Mouse (Mus musculus): ENCODE measurements around the gene Rps25. TPM values are rescaled to one million over a fixed set of nuclear protein-coding genes. Genes with fewer than 3 reads are reported as not detected.

Gene Rps25
- polyA plus RNA-seq, 1 experiment from 2014 or later, result 1,114 TPM

DNA sequence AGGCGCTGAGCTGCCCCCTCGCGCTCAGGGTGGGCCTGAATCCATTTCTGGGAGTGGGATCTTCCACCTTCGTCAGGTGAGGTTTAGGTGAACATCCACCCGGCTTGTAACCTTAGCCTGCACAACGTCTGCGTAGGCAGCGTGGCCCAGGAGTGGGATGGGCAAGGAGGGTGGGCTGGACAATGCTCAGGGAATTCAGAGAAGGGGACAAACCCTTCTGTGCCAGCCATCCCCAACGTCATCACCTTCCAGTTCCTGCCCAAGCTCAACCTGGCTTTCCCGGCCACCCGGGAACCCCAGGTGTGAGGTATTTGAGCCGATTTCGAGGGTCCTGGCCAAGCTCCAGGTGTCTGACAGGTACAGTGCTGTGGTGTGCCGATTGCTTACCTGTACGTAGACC, 27.1 kb upstream of the Rps25 start:
- 0 out of 2 replicates have a peak, but pooled peaks have one; percentile 11 for ATAC-seq (replicated peaks; ENCODE audit: insufficient number of reproducible peaks, insufficient read depth, low FRiP score, low read depth)
- peak overlapping the region; percentile 78 for H3K27ac ChIP-seq
- H3K36me3 ChIP-seq, result peaks cover 41% of the 10 kb centered on the region
- H3K27me3 ChIP-seq, result no peaks in the 10 kb centered on the region
- peak overlapping the region; percentile 71 for H3K4me3 ChIP-seq
- peak overlapping the region; percentile 84 for H3K9ac ChIP-seq
- WGBS, result 7% methylated on average over 15 of the region's 15 CpGs
- H3K9me3 ChIP-seq (replicated peaks), result no peaks in the 10 kb centered on the region
- H3K4me1 ChIP-seq (replicated peaks), result peaks cover 15% of the 10 kb centered on the region
- peak overlapping the region; percentile 91 for H3K4me2 ChIP-seq

DNA sequence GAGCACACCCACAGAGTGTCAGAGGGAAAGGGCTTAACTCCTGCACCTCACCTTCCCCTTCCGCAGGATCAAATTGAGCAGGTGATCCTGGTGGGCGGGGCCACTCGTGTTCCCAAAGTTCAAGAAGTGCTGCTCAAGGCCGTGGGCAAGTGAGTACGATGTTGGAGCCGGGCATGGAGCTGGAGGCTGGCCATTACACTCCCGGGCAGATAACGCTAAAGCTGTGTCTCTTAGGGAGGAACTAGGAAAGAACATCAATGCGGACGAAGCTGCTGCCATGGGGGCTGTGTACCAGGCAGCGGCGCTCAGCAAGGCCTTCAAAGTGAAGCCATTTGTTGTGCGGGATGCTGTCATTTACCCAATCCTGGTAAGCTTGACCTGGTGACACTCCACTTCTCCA, 22.3 kb upstream of the Rps25 start:
- WGBS, result 90% methylated on average over 13 of the region's 13 CpGs
- Histone ChIP-seq H3K36me3 (peaks cover 87% of the 10 kb centered on the region), H3K27ac (no peak overlapping the region), H3K27me3 (no peaks in the 10 kb centered on the region), H3K4me3 (no peak overlapping the region), H3K9ac (no peak overlapping the region), H3K9me3 (replicated peaks) (no peaks in the 10 kb centered on the region), H3K4me1 (replicated peaks) (peaks cover 11% of the 10 kb centered on the region), H3K4me2 (no peak overlapping the region)
- ATAC-seq (replicated peaks; ENCODE audit: insufficient number of reproducible peaks, insufficient read depth, low FRiP score, low read depth), result no peak

DNA sequence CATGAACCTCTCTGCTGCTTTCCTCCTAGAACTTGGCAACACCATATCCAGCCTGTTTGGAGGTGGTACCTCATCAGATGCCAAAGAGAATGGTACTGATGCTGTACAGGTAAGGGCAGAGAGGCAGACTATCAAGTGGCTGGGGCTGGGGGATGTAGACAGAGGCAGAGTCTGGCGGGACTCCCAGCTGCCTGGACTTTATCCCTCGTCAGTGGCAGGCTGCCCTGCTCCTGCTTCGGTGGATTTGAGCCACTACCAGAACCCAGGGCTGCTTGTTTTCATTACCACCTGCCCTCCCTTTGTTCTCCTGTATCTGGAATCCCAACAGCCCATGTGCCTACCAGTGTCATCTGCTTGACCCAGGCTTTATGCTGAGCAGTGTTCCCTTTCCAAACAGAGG, 19.7 kb upstream of the Rps25 start:
- Histone ChIP-seq H3K9ac (no peak overlapping the region), H3K9me3 (replicated peaks) (no peaks in the 10 kb centered on the region), H3K4me1 (replicated peaks) (no peaks in the 10 kb centered on the region), H3K4me3 (no peak overlapping the region), H3K27ac (no peak overlapping the region), H3K4me2 (no peak overlapping the region), H3K27me3 (no peaks in the 10 kb centered on the region), H3K36me3 (peaks cover 84% of the 10 kb centered on the region)
- 77% methylated on average over 3 of the region's 3 CpGs for WGBS
- ATAC-seq (replicated peaks; ENCODE audit: insufficient number of reproducible peaks, insufficient read depth, low FRiP score, low read depth), result no peak

DNA sequence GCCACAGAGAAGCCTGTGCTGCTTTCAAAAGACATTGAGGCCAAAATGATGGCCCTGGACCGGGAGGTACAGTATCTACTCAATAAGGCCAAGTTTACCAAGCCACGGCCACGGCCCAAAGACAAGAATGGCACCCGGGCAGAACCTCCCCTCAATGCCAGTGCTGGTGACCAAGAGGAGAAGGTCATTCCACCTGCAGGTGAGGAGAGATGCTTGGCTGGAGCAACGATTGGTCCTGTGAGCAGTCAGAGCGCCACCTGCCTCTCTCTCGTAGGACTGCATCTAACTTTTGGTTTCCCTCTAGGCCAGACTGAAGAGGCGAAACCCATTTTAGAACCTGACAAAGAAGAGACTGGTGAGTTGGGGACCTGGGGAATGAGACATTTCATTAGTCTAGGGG, 17.7 kb upstream of the Rps25 start:
- Histone ChIP-seq H3K4me3 (no peak overlapping the region), H3K9me3 (replicated peaks) (no peaks in the 10 kb centered on the region), H3K36me3 (peaks cover 63% of the 10 kb centered on the region), H3K4me2 (no peak overlapping the region), H3K27me3 (no peaks in the 10 kb centered on the region), H3K27ac (no peak overlapping the region), H3K9ac (no peak overlapping the region), H3K4me1 (replicated peaks) (no peaks in the 10 kb centered on the region)
- WGBS, result 66% methylated on average over 8 of the region's 8 CpGs
- no peak for ATAC-seq (replicated peaks; ENCODE audit: insufficient number of reproducible peaks, insufficient read depth, low FRiP score, low read depth)

DNA sequence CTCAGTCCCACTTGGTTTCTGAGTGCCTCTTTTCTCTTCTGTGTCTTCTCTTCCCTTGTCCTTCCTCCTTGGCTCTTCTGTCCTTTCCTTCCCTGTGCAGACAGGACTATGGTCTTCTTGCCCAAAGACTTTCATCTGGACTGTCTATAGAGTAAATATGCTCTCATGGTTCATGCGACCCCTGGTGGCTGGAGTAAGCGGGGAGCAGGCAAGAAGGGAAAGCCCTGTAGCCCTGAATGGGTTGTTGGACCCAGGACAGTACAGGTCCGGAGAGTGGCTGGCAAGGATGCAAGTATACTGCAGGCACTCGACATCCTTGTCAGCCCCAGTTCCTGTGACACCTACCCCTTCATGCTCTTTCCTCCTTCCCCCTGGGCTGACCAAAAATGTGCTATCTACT, 15.5 kb upstream of the Rps25 start:
- no peak for ATAC-seq (replicated peaks; ENCODE audit: insufficient number of reproducible peaks, insufficient read depth, low FRiP score, low read depth)
- WGBS, result 35% methylated on average over 4 of the region's 4 CpGs
- Histone ChIP-seq H3K27ac (no peak overlapping the region), H3K4me1 (replicated peaks) (peaks cover 5% of the 10 kb centered on the region; the same call in 1 of the 2 replicates), H3K4me3 (no peak overlapping the region), H3K27me3 (no peaks in the 10 kb centered on the region), H3K9ac (no peak overlapping the region), H3K9me3 (replicated peaks) (no peaks in the 10 kb centered on the region), H3K36me3 (peaks cover 41% of the 10 kb centered on the region), H3K4me2 (no peak overlapping the region)

GRCm38 (mm10) chr9:44396684-44397411, 10.1 kb upstream of the Rps25 start, which contains the start of gene Slc37a4:
Gene Slc37a4 (plus strand): TSS chr9:44396852.
- peak within 1 kb of the TSS; percentile 78 for H3K9ac ChIP-seq
- H3K27me3 ChIP-seq, result no peaks in the 10 kb centered on the region
- ATAC-seq (replicated peaks; ENCODE audit: insufficient number of reproducible peaks, insufficient read depth, low FRiP score, low read depth), result peak; percentile 96
- peak within 1 kb of the TSS; percentile 95 for H3K27ac ChIP-seq
- H3K4me1 ChIP-seq (replicated peaks), result peaks cover 47% of the 10 kb centered on the region
- WGBS, result under 1% methylated on average over 43 of the region's 43 CpGs
- H3K4me2 ChIP-seq, result peak within 1 kb of the TSS; percentile 85
- peaks cover 16% of the 10 kb centered on the region for H3K36me3 ChIP-seq
- no peaks in the 10 kb centered on the region for H3K9me3 ChIP-seq (replicated peaks)
- H3K4me3 ChIP-seq, result peak within 1 kb of the TSS; percentile 83

GRCm38 (mm10) chr9:44398087-44398486, 8.9 kb upstream of the Rps25 start:
- H3K9ac ChIP-seq, result peak overlapping the region; percentile 18; the same call in 1 of the 2 replicates
- no peaks in the 10 kb centered on the region for H3K27me3 ChIP-seq
- no peaks in the 10 kb centered on the region for H3K9me3 ChIP-seq (replicated peaks)
- peak overlapping the region; percentile 85 for H3K4me2 ChIP-seq
- peaks cover 28% of the 10 kb centered on the region for H3K36me3 ChIP-seq
- peak overlapping the region; percentile 83 for H3K4me3 ChIP-seq
- peaks cover 51% of the 10 kb centered on the region for H3K4me1 ChIP-seq (replicated peaks)
- ATAC-seq (replicated peaks; ENCODE audit: insufficient number of reproducible peaks, insufficient read depth, low FRiP score, low read depth), result no peak
- H3K27ac ChIP-seq, result peak overlapping the region; percentile 95; the same call in 1 of the 2 replicates
- WGBS, result 32% methylated on average over 4 of the region's 4 CpGs

DNA sequence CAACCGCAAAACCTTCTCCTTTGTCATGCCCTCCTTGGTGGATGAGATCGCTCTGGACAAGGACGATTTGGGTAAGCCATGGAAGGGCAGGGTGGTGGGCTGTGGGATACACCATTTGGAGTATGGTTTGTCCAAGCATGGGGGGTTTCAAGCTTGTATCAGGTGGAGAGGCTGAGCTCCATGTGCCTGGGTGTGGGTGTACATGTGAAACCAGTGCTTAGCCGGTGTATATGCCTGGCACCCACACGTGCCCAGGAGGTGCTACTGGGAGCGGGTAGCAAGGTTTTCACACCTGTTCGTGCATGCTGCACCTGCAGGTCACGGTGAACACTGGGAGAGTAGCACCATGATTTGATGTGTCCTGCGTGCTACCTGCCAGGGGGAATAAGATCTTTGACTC, 8.4 kb upstream of the Rps25 start:
- H3K27ac ChIP-seq, result no peak overlapping the region
- peaks cover 33% of the 10 kb centered on the region for H3K36me3 ChIP-seq
- 82% methylated on average over 9 of the region's 9 CpGs for WGBS
- peak overlapping the region; percentile 85 for H3K4me2 ChIP-seq
- H3K9me3 ChIP-seq (replicated peaks), result no peaks in the 10 kb centered on the region
- H3K4me1 ChIP-seq (replicated peaks), result peaks cover 51% of the 10 kb centered on the region
- H3K27me3 ChIP-seq, result no peaks in the 10 kb centered on the region
- peak overlapping the region; percentile 83; the same call in 1 of the 2 replicates for H3K4me3 ChIP-seq
- ATAC-seq (replicated peaks; ENCODE audit: insufficient number of reproducible peaks, insufficient read depth, low FRiP score, low read depth), result no peak
- H3K9ac ChIP-seq, result no peak overlapping the region; the same call in 1 of the 2 replicates

DNA sequence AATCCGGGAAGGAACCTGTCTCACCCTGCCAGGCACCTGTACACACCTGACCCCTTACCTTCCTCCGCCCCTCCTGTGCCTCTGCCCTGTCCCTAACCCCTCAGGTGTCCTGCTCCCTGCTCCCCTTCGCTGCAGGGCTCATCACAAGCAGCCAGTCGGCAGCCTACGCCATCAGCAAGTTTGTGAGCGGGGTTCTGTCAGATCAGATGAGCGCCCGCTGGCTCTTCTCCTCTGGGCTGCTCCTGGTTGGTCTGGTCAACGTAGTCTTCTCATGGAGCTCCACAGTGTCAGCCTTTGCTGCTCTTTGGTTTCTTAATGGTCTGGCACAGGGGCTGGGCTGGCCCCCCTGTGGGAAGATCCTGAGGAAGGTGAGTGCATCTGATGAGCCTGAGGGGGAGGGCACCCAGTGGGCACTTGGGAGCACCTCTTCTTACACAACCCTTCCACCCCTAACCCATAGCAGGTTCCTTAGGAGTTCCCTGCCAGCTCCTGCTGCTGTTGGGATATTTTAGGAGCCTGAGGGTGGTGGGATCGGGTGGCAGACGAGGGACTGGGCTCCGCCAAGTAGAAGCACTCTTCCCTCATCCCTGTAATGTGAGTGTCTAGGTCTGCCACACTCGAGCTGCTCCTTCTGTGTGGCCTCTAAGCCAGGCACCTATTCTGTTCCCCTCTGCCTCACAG, 7.7 kb upstream of the Rps25 start:
- Histone ChIP-seq H3K9me3 (replicated peaks) (no peaks in the 10 kb centered on the region), H3K36me3 (peaks cover 40% of the 10 kb centered on the region), H3K27me3 (no peaks in the 10 kb centered on the region), H3K27ac (peak overlapping the region; percentile 80; the same call in 1 of the 2 replicates), H3K4me2 (no peak overlapping the region), H3K9ac (no peak overlapping the region), H3K4me3 (no peak overlapping the region), H3K4me1 (replicated peaks) (peaks cover 51% of the 10 kb centered on the region)
- no peak for ATAC-seq (replicated peaks; ENCODE audit: insufficient number of reproducible peaks, insufficient read depth, low FRiP score, low read depth)
- 82% methylated on average over 13 of the region's 13 CpGs for WGBS

GRCm38 (mm10) chr9:44399795-44400114, 7.2 kb upstream of the Rps25 start:
- Histone ChIP-seq H3K4me1 (replicated peaks) (peaks cover 51% of the 10 kb centered on the region), H3K9ac (no peak overlapping the region)

DNA sequence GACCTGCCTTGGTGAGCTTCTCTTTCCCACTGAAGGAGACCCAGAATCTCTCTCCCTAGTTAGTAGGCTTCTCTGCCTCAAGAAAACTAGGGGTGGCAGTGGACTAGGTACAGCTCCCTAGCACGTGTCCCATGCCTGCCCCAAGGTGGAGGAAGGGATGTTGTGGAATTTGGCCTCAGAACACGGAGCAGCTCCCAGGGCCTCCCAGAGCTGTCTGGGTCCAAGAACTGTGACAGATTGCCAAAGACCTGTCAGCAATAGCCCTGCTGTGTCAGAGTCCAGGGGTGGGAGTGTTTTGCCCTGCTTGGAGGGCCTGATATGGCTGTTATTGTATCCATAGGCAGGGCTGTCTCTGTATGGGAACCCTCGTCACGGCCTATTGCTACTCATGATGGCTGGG, 5.9 kb upstream of the Rps25 start:
- Histone ChIP-seq H3K27me3 (no peaks in the 10 kb centered on the region), H3K4me1 (replicated peaks) (peaks cover 50% of the 10 kb centered on the region), H3K36me3 (peaks cover 53% of the 10 kb centered on the region), H3K9ac (no peak overlapping the region; the same call in 1 of the 2 replicates), H3K9me3 (replicated peaks) (no peaks in the 10 kb centered on the region), H3K4me3 (no peak overlapping the region), H3K27ac (peak overlapping the region; percentile 80), H3K4me2 (no peak overlapping the region)
- WGBS, result 33% methylated on average over 4 of the region's 4 CpGs
- ATAC-seq (replicated peaks; ENCODE audit: insufficient number of reproducible peaks, insufficient read depth, low FRiP score, low read depth), result peak; percentile 44

More at GRCm38 (mm10) chr9:44399795-44400114, 7.2 kb upstream of the Rps25 start:
- no peak overlapping the region for H3K4me2 ChIP-seq
- ATAC-seq (replicated peaks; ENCODE audit: insufficient number of reproducible peaks, insufficient read depth, low FRiP score, low read depth), result no peak
- peaks cover 45% of the 10 kb centered on the region for H3K36me3 ChIP-seq
- H3K27ac ChIP-seq, result peak overlapping the region; percentile 80; the same call in 1 of the 2 replicates
- no peak overlapping the region for H3K4me3 ChIP-seq
- 92% methylated on average over 6 of the region's 6 CpGs for WGBS
- H3K9me3 ChIP-seq (replicated peaks), result no peaks in the 10 kb centered on the region
- H3K27me3 ChIP-seq, result no peaks in the 10 kb centered on the region

All from heart, embryonic 15.5 days (tissue).